Mouse (Mus musculus): ENCODE measurements around the gene Wfikkn1.

DNA sequence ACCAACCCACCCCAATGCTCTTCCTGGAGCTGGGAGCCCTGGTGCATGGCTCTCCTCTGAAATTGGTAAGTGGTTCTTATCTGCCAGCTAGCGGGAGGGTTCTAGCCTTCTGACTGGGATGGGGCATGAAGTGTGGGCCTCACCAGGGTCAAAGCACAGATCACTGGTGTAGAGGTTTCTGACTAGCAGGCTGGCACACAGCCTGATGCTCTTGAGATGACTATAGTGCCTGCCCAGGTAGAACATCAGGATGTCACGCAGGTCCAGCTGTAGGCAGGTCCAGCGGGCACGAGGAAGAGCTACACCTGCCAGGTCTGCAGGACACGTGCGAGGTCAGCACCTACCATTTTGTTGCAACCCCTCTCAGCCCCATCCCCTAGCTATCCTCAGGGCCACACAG, 20.4 kb downstream of the Wfikkn1 start:
- no peak for TF ChIP-seq CTCF (IDR thresholded peaks at IDR 0.05; ENCODE audit: low read depth)
- no peak for TF ChIP-seq EP300 (IDR thresholded peaks at IDR 0.05; ENCODE audit: low read depth)
